Mouse (Mus musculus) thymus, adult 2 months (tissue): ENCODE measurements around the gene Gna12.

Source experiments
- CTCF ChIP-seq: fragments of 200-500 bp; IDR thresholded peaks from 2 replicates; pipeline ENCODE4 v1.5.1; 2012; ENCODE audit warnings: mild to moderate bottlenecking, control low read depth, low read length, moderate library complexity, borderline replicate concordance; ENCODE audit not compliant: control insufficient read depth, poor library complexity, insufficient read depth; ENCODE audit errors: extremely low read depth
- POLR2A ChIP-seq: fragments of 200-500 bp; IDR thresholded peaks from 2 replicates; pipeline ENCODE4 v1.6.1; 2012; ENCODE audit warnings: mild to moderate bottlenecking, low read length, control low read depth, moderate library complexity; ENCODE audit not compliant: control insufficient read depth, poor library complexity, insufficient read depth; ENCODE audit errors: extremely low read depth

DNA sequence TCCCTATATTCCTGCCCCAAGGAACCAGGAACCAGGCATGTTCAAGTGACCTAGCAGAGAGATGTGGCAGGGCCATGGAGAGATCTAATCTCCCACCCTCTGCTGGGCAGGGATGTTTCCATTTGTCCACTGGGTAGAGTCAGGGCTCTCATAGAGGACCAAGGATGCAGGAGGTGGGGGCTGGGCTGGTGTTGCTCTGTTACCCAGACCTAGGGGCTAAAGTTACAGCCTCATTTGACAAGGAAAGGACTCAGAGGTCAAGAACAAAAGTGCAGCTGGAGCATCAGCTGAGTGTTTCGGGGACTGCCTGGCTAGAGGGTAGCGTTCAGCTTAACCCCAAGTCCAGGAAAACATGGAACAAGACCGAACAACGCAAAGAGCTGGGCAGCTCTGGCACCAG is 9.7 kb downstream of the Gna12 start:
- TF ChIP-seq POLR2A (no peak), CTCF (no peak)
